Mouse (Mus musculus) midbrain, embryonic 14.5 days (tissue): ENCODE measurements at regions not wholly inside any gene's neighbourhood (a gene's known extent, or its start where the extent isn't known, plus 50 kb on each side); places are given as distances from the start of the nearest gene placed in this dataset.
A peak's percentile ranks its signal among the peaks of the same experiment; 100 is the strongest.

Source experiments
- ATAC-seq: fragments of 200-750 bp; cut with Nextera tagmentation; 2 replicates; pipeline ENCODE4 v1.8.0; 2017; ENCODE audit warnings: moderate number of reproducible peaks, moderate library complexity; ENCODE audit not compliant: low FRiP score, low TSS enrichment
- DNase-seq: peaks from one replicate; pipeline ENCODE4 v3.0.0-alpha.2; 2015
- H3K27ac ChIP-seq: fragments of 300-500 bp; sonication (generic); replicated peaks from 2 replicates; pipeline ENCODE4 v1.5.1; 2014; ENCODE audit warnings: mild to moderate bottlenecking, low read depth, low read length, moderate library complexity
- H3K27me3 ChIP-seq: fragments of 300-500 bp; sonication (generic); 2 replicates; pipeline ENCODE4 v1.6.1; 2014; ENCODE audit warnings: low read length, control low read depth, mixed read lengths; ENCODE audit not compliant: control insufficient read depth, insufficient read depth
- H3K36me3 ChIP-seq: fragments of 300-500 bp; sonication (generic); 2 replicates; pipeline ENCODE4 v1.6.1; 2014; ENCODE audit warnings: low read length, control low read depth; ENCODE audit not compliant: control insufficient read depth, insufficient read depth
- H3K4me1 ChIP-seq: fragments of 300-500 bp; sonication (generic); 2 replicates; pipeline ENCODE4 v1.6.1; 2014; ENCODE audit warnings: mild to moderate bottlenecking, antibody characterized with exemption, low read length, control low read depth; ENCODE audit not compliant: control insufficient read depth, insufficient read depth
- H3K4me2 ChIP-seq: fragments of 300-500 bp; sonication (generic); 2 replicates; pipeline ENCODE4 v1.6.1; 2014; ENCODE audit warnings: mild to moderate bottlenecking, low read length, moderate library complexity
- H3K4me3 ChIP-seq: fragments of 300-500 bp; sonication (generic); replicated peaks from 2 replicates; pipeline ENCODE4 v1.5.1; 2014; ENCODE audit warnings: low read depth, low read length
- H3K9ac ChIP-seq: fragments of 300-500 bp; sonication (generic); replicated peaks from 2 replicates; pipeline ENCODE4 v1.6.1; 2014; ENCODE audit warnings: mild to moderate bottlenecking, low read length, moderate library complexity
- H3K9me3 ChIP-seq: fragments of 300-500 bp; sonication (generic); 2 replicates; pipeline ENCODE4 v1.6.1; 2016; ENCODE audit warnings: low read length, control low read depth, mixed read lengths; ENCODE audit not compliant: control insufficient read depth
- WGBS: fragments of 180-500 bp; shearing (Covaris S2); extraction: QIAGEN DNeasy Blood & Tissue Kit; methylation state at CpG from one replicate; pipeline ENCODE4 v1.1.7; 2014; 5-methylcytosine and 5-hydroxymethylcytosine counted together

- Histone ChIP-seq H3K4me1 (no peaks in the 10 kb centered on the region), H3K4me2 (no peak overlapping the region), H3K9ac (no peak overlapping the region), H3K27me3 (no peaks in the 10 kb centered on the region), H3K27ac (no peak overlapping the region), H3K9me3 (no peaks in the 10 kb centered on the region), H3K36me3 (no peaks in the 10 kb centered on the region), H3K4me3 (no peak overlapping the region)
- WGBS: 59% methylated on average over 3 of the region's 3 CpGs
- no peak for DNase-seq
- peak; percentile 27; the same call in 1 of the 2 replicates for ATAC-seq
These were observed 920.3 kb upstream of the Vwc2 start for GRCm38 (mm10) chr11:10193738-10194137.

- no peaks in the 10 kb centered on the region for H3K36me3 ChIP-seq
- no peak overlapping the region for H3K4me2 ChIP-seq
- no peak overlapping the region for H3K27ac ChIP-seq
- DNase-seq (no peak), ATAC-seq (no peak)
- H3K4me3 ChIP-seq: no peak overlapping the region
- no peak overlapping the region for H3K9ac ChIP-seq
- H3K4me1 ChIP-seq: no peaks in the 10 kb centered on the region
- no peaks in the 10 kb centered on the region for H3K27me3 ChIP-seq
- 82% methylated on average over 2 of the region's 2 CpGs for WGBS
- no peaks in the 10 kb centered on the region for H3K9me3 ChIP-seq
These were observed 919.2 kb upstream of the Vwc2 start for GRCm38 (mm10) chr11:10194774-10195173.

GRCm38 (mm10) chr11:10201021-10201420 lies 913.0 kb upstream of the Vwc2 start:
- no peaks in the 10 kb centered on the region for H3K36me3 ChIP-seq
- no peak overlapping the region for H3K4me2 ChIP-seq
- DNase-seq: no peak
- H3K4me3 ChIP-seq: no peak overlapping the region
- no peak overlapping the region for H3K9ac ChIP-seq
- H3K27ac ChIP-seq: no peak overlapping the region
- no peaks in the 10 kb centered on the region for H3K27me3 ChIP-seq
- H3K4me1 ChIP-seq: no peaks in the 10 kb centered on the region
- WGBS: 84% methylated on average over 7 of the region's 7 CpGs
- ATAC-seq: no peak
- H3K9me3 ChIP-seq: no peaks in the 10 kb centered on the region

GRCm38 (mm10) chr11:10205257-10205656 lies 908.8 kb upstream of the Vwc2 start:
- no peak for ATAC-seq
- no peak overlapping the region for H3K4me2 ChIP-seq
- H3K9me3 ChIP-seq: 0 out of 2 replicates have a peak, but pooled peaks cover 3% of the 10 kb centered on the region
- no peaks in the 10 kb centered on the region for H3K36me3 ChIP-seq
- H3K4me3 ChIP-seq: no peak overlapping the region
- H3K9ac ChIP-seq: no peak overlapping the region
- no peak for DNase-seq
- no peaks in the 10 kb centered on the region for H3K27me3 ChIP-seq
- no peak overlapping the region for H3K27ac ChIP-seq
- 72% methylated on average over 3 of the region's 3 CpGs for WGBS
- H3K4me1 ChIP-seq: no peaks in the 10 kb centered on the region
